Mouse (Mus musculus) small intestine, adult 2 months (tissue): Measurements from ENCODE around the gene Mtmr3. TPM values are rescaled to one million over a fixed set of nuclear protein-coding genes. Genes with fewer than 3 reads are reported as not detected.

Source experiments
- H3K27ac ChIP-seq: fragments of 200-500 bp; 2 replicates; pipeline ENCODE4 v1.5.1; 2012; ENCODE audit warnings: low read depth, low read length, control low read depth, inconsistent platforms; ENCODE audit not compliant: insufficient read depth
- H3K27me3 ChIP-seq: fragments of 200-500 bp; 2 replicates; pipeline ENCODE4 v1.6.1; 2012; ENCODE audit warnings: mild to moderate bottlenecking, moderate library complexity, low read length, inconsistent platforms; ENCODE audit not compliant: control insufficient read depth, insufficient read depth
- H3K36me3 ChIP-seq: fragments of 200-500 bp; 2 replicates; pipeline ENCODE4 v1.6.1; 2012; ENCODE audit warnings: mild to moderate bottlenecking, low read length, control low read depth, inconsistent platforms; ENCODE audit not compliant: control insufficient read depth, insufficient read depth
- H3K4me1 ChIP-seq: fragments of 200-500 bp; 2 replicates; pipeline ENCODE4 v1.6.1; 2012; ENCODE audit warnings: low read length, inconsistent platforms, mixed read lengths; ENCODE audit not compliant: control insufficient read depth, insufficient read depth, insufficient read length
- H3K4me3 ChIP-seq: fragments of 200-500 bp; 2 replicates; pipeline ENCODE4 v1.5.1; 2012; ENCODE audit warnings: low read depth, mild to moderate bottlenecking, control low read depth, inconsistent platforms, low read length, moderate library complexity
- CTCF ChIP-seq: fragments of 200-500 bp; IDR thresholded peaks from 2 replicates; pipeline ENCODE4 v1.5.1; 2012; ENCODE audit warnings: low read depth, mild to moderate bottlenecking, control low read depth, inconsistent platforms, low read length, moderate library complexity, mixed read lengths; ENCODE audit not compliant: insufficient replicate concordance, insufficient read length; ENCODE audit errors: extremely low read depth
- POLR2A ChIP-seq: fragments of 200-500 bp; IDR thresholded peaks from 2 replicates; pipeline ENCODE4 v1.6.1; 2012; ENCODE audit warnings: low read depth, mild to moderate bottlenecking, control low read depth, inconsistent platforms, low read length, moderate library complexity
- WGBS: fragments of 180-500 bp; shearing (Covaris S2); methylation state at CpG from one replicate; pipeline ENCODE4 v1.1.7; 2018; 5-methylcytosine and 5-hydroxymethylcytosine counted together
- polyA plus RNA-seq: library from polyadenylated mRNA; depleted of rRNA; stranded (reverse); fragments of >200 nt; gene quantifications from 2 replicates; pipeline ENCODE4 v1.2.3, GENCODE M21; 2012

The Mtmr3 gene
- polyA plus RNA-seq, 1 experiment, result 19.6 TPM

DNA sequence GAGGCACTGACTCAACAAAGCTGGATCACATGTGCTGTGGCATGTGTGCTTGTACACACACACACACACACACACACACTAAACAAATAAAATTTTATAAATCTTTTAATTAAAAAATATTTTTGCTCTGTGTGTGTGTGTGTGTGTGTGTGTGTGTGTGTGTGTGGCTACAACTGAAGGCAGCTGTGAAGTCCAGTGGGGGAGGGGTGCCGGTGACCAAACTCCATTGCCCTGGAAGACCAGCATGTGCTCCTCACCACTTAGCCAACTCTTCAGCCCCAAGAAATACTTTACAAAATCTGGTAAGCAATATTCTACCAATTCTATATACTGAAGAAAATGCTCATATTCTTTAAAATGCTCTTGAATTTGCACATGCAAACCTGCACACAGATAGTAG, 94.4 kb downstream of the Mtmr3 start:
- no peak overlapping the region for H3K4me3 ChIP-seq
- H3K4me1 ChIP-seq, result no peaks in the 10 kb centered on the region
- H3K36me3 ChIP-seq, result peaks cover 50% of the 10 kb centered on the region
- TF ChIP-seq CTCF (no peak), POLR2A (no peak)
- no peaks in the 10 kb centered on the region for H3K27me3 ChIP-seq
- no peak overlapping the region for H3K27ac ChIP-seq
- 100% methylated on average over 1 of the region's 1 CpGs for WGBS

DNA sequence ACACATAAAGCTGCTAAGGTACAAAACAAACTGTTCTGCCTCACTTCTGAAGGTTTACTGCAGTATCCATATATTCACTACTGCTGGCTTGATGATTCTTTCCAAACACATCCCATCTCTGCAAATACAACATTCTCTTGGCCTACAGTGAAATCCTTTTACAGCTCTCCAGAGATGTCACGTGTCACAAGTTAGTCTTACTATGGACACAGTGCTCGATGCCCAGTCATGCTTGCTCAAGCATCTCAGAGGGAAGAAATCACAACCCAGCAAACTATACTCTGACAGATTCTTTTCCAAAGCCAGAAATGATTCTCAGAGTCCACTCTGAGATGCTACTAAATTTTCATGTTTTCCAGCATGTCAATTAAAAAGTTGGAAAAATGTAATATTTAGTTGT, 95.2 kb downstream of the Mtmr3 start:
- TF ChIP-seq CTCF, result no peak
- no peak for TF ChIP-seq POLR2A
- Histone ChIP-seq H3K27ac (no peak overlapping the region), H3K36me3 (peaks cover 51% of the 10 kb centered on the region), H3K27me3 (no peaks in the 10 kb centered on the region), H3K4me1 (no peaks in the 10 kb centered on the region), H3K4me3 (no peak overlapping the region)
- 87% methylated on average over 2 of the region's 2 CpGs for WGBS

DNA sequence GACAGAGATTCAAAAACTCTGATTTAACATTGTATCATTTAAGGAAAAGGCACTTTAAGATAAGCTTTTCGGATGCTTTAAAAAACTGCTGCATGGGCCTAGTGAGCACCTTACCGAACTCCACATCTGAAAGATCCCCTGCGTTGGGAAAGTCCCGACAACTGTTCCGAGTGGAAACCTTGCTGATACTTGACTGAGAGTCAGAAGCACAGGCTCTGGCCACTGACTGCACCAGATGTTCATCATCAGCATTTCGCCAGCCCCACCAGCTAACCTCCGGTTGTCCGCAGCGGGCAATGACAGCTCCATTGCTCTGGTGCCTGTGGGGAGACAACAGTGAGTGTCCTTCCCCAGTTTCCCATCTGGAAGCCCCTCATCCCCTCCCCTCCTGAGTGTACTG, 95.9 kb downstream of the Mtmr3 start:
- TF ChIP-seq POLR2A (no peak), CTCF (no peak)
- H3K4me3 ChIP-seq, result no peak overlapping the region

DNA sequence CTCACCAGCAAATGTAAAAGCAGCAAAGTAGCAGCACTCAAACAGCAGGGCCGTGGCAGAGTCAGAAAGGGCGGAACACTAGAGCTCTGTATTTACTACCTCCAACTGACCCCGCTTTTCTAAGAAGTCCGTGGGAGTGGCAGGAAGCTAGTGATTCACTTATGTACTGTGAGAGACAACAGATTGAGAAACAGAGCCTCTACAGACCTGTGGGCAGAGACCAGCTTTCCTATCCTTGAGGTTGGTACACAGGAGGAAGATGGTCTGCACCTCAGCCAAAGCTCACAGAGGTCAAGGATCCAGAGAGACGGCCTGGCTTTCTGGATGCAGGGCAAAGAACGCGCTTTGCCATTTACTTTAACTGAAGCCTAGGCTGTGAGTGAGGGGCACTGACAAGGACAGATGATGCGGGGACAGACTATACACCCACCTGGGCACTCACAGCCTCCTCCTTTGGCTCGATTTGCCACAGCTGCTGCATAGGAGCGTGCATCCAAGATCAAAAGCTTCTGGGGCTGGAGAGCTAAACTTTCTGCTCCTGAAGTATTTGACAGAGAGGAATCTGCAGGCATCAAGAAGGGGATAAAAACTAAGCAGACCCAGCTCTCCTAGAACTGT, 97.1 kb downstream of the Mtmr3 start:
- no peaks in the 10 kb centered on the region for H3K27me3 ChIP-seq
- 68% methylated on average over 10 of the region's 10 CpGs for WGBS
- no peak for TF ChIP-seq CTCF
- TF ChIP-seq POLR2A, result no peak
- H3K36me3 ChIP-seq, result peaks cover 49% of the 10 kb centered on the region
- H3K27ac ChIP-seq, result no peak overlapping the region
- H3K4me3 ChIP-seq, result no peak overlapping the region
- H3K4me1 ChIP-seq, result no peaks in the 10 kb centered on the region

More for the DNA sequence above, 95.9 kb downstream of the Mtmr3 start:
- Histone ChIP-seq H3K4me1 (no peaks in the 10 kb centered on the region), H3K27me3 (no peaks in the 10 kb centered on the region), H3K36me3 (peaks cover 49% of the 10 kb centered on the region), H3K27ac (no peak overlapping the region)
- WGBS, result 92% methylated on average over 9 of the region's 9 CpGs

DNA sequence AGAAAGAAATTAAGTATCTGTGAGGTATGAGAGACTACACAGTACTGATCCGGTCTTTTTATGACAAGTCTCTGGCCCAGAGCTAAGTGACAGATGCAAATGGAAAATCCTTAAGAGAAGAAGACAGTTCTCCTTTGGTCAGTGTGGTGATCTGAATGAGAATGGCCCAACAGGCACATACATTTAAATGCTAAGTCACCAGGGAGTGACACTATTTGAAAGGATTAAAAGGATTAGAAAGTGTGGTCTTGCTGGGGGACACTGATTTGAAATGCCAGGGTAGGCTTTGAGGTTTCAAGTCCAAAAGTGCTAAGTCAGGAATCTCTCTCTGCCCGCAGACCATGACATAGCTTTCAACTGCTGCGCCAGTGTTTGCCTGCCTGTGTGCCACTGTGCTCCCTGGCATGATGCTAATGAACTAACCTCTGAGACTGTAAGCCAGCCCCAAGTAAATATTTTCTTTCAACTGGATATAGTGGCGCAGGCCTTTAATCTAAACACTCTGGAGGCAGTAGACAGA, 99.6 kb downstream of the Mtmr3 start:
- TF ChIP-seq CTCF (no peak), POLR2A (no peak)
- Histone ChIP-seq H3K36me3 (peaks cover 59% of the 10 kb centered on the region), H3K27ac (no peak overlapping the region), H3K4me3 (no peak overlapping the region), H3K27me3 (no peaks in the 10 kb centered on the region), H3K4me1 (no peaks in the 10 kb centered on the region)
- WGBS, result 91% methylated on average over 4 of the region's 4 CpGs

DNA sequence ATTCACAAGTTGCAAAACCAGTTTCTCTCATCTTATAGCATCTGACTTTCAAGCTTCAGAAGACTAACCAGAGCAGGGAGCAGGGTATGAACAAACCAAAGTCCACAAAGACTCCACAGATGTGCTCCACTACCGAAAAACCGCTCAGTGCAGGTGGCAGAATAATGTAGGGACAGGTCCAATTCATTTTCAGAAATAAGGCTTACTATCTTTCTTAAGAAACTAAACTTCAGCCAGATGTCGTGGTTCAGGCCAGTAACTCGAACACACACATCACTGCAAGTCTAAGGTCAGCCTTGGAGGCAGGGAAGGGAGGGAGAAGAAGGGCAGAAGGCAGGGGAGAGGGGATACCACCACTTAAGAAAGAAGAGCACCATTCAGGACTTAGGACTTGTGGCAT, 105.5 kb downstream of the Mtmr3 start:
- Histone ChIP-seq H3K27me3 (no peaks in the 10 kb centered on the region), H3K4me1 (no peaks in the 10 kb centered on the region), H3K27ac (no peak overlapping the region), H3K4me3 (no peak overlapping the region), H3K36me3 (peaks cover 79% of the 10 kb centered on the region)
- 68% methylated on average over 4 of the region's 4 CpGs for WGBS
- TF ChIP-seq CTCF, result no peak
- no peak for TF ChIP-seq POLR2A

DNA sequence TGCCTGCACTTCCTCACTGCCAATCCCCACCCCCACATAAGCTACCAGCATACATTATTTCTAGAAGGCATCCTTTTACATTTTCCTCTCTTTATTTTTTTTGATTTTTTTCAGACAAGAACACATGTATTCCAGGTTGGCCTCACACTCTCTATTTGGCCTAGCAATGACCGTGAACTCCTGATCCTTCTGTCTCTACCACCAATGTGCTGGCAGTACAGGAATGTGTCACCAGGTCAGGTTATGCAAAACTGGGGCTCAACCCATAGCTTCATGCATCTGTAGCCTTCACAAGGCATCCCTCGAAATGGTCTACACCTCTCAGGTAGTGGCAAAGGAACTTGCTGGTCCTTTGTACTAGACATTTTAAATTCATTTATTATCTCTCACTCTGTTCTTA, 105.9 kb downstream of the Mtmr3 start:
- TF ChIP-seq CTCF (no peak), POLR2A (no peak)
- Histone ChIP-seq H3K27me3 (no peaks in the 10 kb centered on the region), H3K36me3 (peaks cover 79% of the 10 kb centered on the region), H3K4me1 (no peaks in the 10 kb centered on the region), H3K27ac (no peak overlapping the region), H3K4me3 (no peak overlapping the region)
- WGBS, result 92% methylated on average over 2 of the region's 2 CpGs

DNA sequence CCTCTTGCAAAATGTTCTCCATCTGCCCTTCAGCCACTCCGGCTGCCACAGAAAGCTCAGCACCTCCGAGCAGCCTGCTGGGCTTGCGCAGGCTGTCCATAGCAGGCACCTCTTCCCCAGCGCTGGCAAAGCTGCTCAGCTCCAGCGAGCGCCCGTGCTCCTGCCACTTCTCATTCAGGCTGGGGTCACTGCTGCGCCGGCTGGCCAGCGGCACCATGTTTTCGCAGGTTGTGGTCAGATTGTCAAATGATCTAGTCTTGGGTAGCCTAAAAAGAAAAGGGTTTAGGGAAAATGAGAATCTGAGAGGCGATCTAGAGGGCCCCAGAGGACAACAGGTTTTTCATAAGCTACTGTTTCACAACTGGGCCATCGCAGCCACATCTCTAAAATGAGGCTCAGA, 106.3 kb downstream of the Mtmr3 start:
- Histone ChIP-seq H3K4me1 (no peaks in the 10 kb centered on the region), H3K4me3 (no peak overlapping the region), H3K27me3 (no peaks in the 10 kb centered on the region), H3K36me3 (peaks cover 81% of the 10 kb centered on the region), H3K27ac (no peak overlapping the region)
- TF ChIP-seq CTCF (no peak), POLR2A (no peak)
- WGBS, result 95% methylated on average over 13 of the region's 13 CpGs
